Mouse (Mus musculus): ENCODE results near the gene Ppp2r5a. TPM values are rescaled to one million over a fixed set of nuclear protein-coding genes. Genes with fewer than 3 reads are reported as not detected.
A peak's percentile ranks its signal among the peaks of the same experiment; 100 is the strongest.

Ppp2r5a gene
- polyA plus RNA-seq, 1 experiment from 2014 or later: 24.8 TPM

DNA sequence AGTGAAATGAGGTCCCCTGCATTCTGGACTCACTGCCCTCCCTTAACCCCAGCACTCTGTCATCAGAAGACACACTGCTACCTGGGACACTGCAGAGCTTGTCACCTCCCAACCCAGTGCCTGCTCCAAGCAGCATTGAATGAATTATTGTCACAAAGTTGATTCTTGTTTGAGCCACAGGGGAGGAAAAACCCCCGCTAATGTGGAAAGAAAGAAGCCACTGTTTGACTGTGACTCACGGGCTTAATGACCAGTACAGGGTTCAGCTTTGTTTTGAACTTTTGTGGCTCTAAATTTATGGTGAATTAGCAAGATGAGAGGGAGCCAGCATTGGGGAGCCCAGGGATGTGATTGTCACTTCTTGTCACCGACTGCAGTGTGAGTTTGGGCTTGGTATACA, 13.5 kb upstream of the Ppp2r5a start:
- ATAC-seq (replicated peaks; ENCODE audit: insufficient number of reproducible peaks, low FRiP score, low TSS enrichment, low read depth) (no peak), DNase-seq (ENCODE audit: low spot score) (no peak)
- H3K36me3 ChIP-seq (replicated peaks; ENCODE audit: control insufficient read depth, insufficient read depth, low read depth, low read length): no peaks in the 10 kb centered on the region
- H3K9ac ChIP-seq (replicated peaks; ENCODE audit: low read length): no peak overlapping the region
- no peak overlapping the region for H3K4me2 ChIP-seq (ENCODE audit: low read depth, low read length)
- H3K27me3 ChIP-seq (ENCODE audit: control insufficient read depth, insufficient read depth, low read length): no peaks in the 10 kb centered on the region
- 18% methylated on average over 3 of the region's 3 CpGs for WGBS
- H3K4me1 ChIP-seq (ENCODE audit: control insufficient read depth, insufficient read depth, low read length): no peaks in the 10 kb centered on the region
- H3K9me3 ChIP-seq (replicated peaks; ENCODE audit: control insufficient read depth, low read length): no peaks in the 10 kb centered on the region
- H3K4me3 ChIP-seq (ENCODE audit: low read depth, low read length): no peak overlapping the region
- no peak overlapping the region for H3K27ac ChIP-seq (replicated peaks; ENCODE audit: low read depth, low read length)

DNA sequence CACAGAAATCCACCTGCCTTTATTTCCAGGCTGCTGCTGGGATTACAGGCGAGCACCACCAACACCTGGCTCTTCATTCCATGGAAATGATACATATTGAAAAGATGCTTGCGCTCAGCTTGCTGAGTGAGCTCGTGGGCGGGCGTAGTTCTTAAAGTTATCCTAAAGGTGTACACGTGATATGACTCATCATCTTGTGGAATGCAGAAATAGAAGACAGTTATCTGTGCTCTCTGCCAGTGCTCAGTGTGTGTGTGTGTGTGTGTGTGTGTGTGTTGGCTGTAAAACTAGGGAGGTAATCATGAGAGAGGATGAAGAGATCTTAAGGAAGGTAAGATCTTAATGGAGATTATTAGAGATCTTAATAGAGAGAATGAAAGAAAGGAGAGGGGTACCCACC, 11.4 kb upstream of the Ppp2r5a start:
- H3K9ac ChIP-seq (replicated peaks; ENCODE audit: low read length): no peak overlapping the region
- no peaks in the 10 kb centered on the region for H3K27me3 ChIP-seq (ENCODE audit: control insufficient read depth, insufficient read depth, low read length)
- no peaks in the 10 kb centered on the region for H3K4me1 ChIP-seq (ENCODE audit: control insufficient read depth, insufficient read depth, low read length)
- H3K36me3 ChIP-seq (replicated peaks; ENCODE audit: control insufficient read depth, insufficient read depth, low read depth, low read length): no peaks in the 10 kb centered on the region
- no peak overlapping the region for H3K4me2 ChIP-seq (ENCODE audit: low read depth, low read length)
- H3K9me3 ChIP-seq (replicated peaks; ENCODE audit: control insufficient read depth, low read length): no peaks in the 10 kb centered on the region
- 78% methylated on average over 6 of the region's 6 CpGs for WGBS
- no peak for DNase-seq (ENCODE audit: low spot score)
- H3K4me3 ChIP-seq (ENCODE audit: low read depth, low read length): no peak overlapping the region
- H3K27ac ChIP-seq (replicated peaks; ENCODE audit: low read depth, low read length): no peak overlapping the region
- no peak for ATAC-seq (replicated peaks; ENCODE audit: insufficient number of reproducible peaks, low FRiP score, low TSS enrichment, low read depth)

DNA sequence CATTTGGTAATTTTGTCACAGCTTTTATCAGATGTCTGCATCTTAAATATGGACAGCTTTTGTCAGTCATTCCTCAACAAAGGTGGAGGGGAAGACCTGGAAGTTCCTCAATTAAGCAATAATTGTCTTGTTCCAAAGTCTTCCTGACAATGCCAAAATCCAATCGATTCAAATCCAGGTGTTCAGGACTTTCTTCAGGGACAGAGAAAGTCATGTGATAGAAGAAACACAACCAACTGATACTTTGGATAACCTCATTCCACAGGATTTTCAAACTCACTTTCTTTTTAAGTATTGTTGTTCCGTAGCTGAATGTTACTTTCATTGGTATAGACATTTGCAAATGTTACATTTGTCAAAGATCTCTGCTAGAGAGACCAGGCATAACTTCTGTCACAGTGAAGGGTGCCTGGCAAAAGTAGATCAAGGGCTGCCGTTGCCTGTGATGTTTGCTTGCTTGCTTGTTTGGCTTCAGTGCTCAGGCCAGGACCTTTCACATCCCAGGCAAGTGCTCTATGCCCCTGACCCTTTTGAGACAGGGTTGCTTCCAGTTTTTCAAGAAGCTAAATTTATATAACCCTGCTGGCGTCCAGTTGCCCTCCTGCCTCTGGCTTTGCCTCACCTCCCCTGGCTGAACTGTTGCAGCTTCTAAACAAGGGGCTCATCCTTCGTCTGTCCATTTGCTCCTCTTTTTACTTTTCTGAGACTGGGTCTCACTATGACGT, 10.8 kb upstream of the Ppp2r5a start:
- no peak for DNase-seq (ENCODE audit: low spot score)

DNA sequence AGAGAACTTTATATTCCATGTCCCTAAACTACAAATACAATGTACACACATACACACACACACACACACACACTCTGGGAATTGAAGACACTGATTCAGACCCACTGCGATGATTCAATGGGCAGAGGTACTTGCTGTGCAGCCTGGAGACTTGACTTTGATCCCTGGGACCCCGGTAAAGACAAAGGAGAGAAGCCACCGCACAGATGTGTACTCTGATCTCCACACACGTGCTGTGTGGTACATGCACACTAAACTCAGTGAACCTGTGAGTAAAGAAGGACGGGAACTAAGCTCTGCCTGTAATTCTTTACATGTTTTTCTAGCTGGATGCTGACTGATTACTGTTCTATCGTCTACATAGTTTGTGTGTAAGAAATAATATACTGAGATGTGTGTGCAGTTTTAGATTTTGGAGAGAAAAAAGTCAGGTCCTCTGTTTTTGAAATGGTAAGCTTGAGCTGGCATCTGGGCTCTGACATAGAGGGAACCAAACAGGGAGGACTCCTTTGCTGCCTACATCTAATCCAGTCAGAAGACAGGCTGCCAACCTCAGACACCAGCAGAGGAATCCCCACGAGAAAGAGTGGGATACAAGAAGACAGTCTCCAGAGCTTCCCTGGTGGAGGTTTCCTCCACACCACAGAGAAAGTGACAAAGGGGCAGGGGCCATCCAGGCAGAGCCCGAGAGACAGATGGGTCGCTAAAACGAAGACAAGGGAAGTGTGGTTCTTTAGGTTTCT, 7.4 kb upstream of the Ppp2r5a start:
- H3K4me1 ChIP-seq (ENCODE audit: control insufficient read depth, insufficient read depth, low read length): no peaks in the 10 kb centered on the region
- no peak for DNase-seq (ENCODE audit: low spot score)
- ATAC-seq (replicated peaks; ENCODE audit: insufficient number of reproducible peaks, low FRiP score, low TSS enrichment, low read depth): no peak
- peak overlapping the region; percentile 32 for H3K9ac ChIP-seq (replicated peaks; ENCODE audit: low read length)
- H3K36me3 ChIP-seq (replicated peaks; ENCODE audit: control insufficient read depth, insufficient read depth, low read depth, low read length): no peaks in the 10 kb centered on the region
- H3K9me3 ChIP-seq (replicated peaks; ENCODE audit: control insufficient read depth, low read length): no peaks in the 10 kb centered on the region
- no peak overlapping the region for H3K27ac ChIP-seq (replicated peaks; ENCODE audit: low read depth, low read length)
- WGBS: 47% methylated on average over 10 of the region's 10 CpGs
- no peak overlapping the region for H3K4me3 ChIP-seq (ENCODE audit: low read depth, low read length)
- H3K4me2 ChIP-seq (ENCODE audit: low read depth, low read length): no peak overlapping the region; the same call in 1 of the 2 replicates
- H3K27me3 ChIP-seq (ENCODE audit: control insufficient read depth, insufficient read depth, low read length): no peaks in the 10 kb centered on the region

More for the DNA sequence above, 10.8 kb upstream of the Ppp2r5a start:
- H3K36me3 ChIP-seq (replicated peaks; ENCODE audit: control insufficient read depth, insufficient read depth, low read depth, low read length): no peaks in the 10 kb centered on the region
- no peaks in the 10 kb centered on the region for H3K9me3 ChIP-seq (replicated peaks; ENCODE audit: control insufficient read depth, low read length)
- no peak overlapping the region for H3K27ac ChIP-seq (replicated peaks; ENCODE audit: low read depth, low read length)
- 38% methylated on average over 6 of the region's 6 CpGs for WGBS
- no peak overlapping the region for H3K9ac ChIP-seq (replicated peaks; ENCODE audit: low read length)
- H3K4me1 ChIP-seq (ENCODE audit: control insufficient read depth, insufficient read depth, low read length): no peaks in the 10 kb centered on the region
- no peak overlapping the region for H3K4me3 ChIP-seq (ENCODE audit: low read depth, low read length)
- ATAC-seq (replicated peaks; ENCODE audit: insufficient number of reproducible peaks, low FRiP score, low TSS enrichment, low read depth): no peak
- H3K4me2 ChIP-seq (ENCODE audit: low read depth, low read length): no peak overlapping the region
- no peaks in the 10 kb centered on the region for H3K27me3 ChIP-seq (ENCODE audit: control insufficient read depth, insufficient read depth, low read length)

DNA sequence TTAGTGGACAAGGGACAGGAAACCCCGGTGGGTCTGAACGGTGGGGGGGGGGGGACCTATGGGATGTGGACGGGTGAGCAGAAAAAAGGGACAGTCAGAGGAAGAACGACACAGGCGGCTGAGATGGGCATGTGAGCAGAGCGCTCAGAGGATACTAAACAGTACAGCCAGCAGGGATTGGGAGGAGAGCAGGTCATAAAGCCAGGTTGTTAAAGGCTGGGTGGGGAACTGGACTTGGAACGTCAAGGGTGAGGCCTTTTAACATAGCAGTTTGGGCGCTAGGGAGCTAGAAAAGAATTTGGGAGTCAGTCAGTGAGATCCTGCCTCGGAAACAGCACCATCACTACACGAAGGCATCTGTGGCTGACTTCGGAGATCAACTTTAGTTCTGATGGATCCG, 4.2 kb upstream of the Ppp2r5a start:
- H3K4me3 ChIP-seq (ENCODE audit: low read depth, low read length): no peak overlapping the region
- H3K36me3 ChIP-seq (replicated peaks; ENCODE audit: control insufficient read depth, insufficient read depth, low read depth, low read length): no peaks in the 10 kb centered on the region; the same call in 1 of the 2 replicates
- no peaks in the 10 kb centered on the region for H3K4me1 ChIP-seq (ENCODE audit: control insufficient read depth, insufficient read depth, low read length)
- H3K27me3 ChIP-seq (ENCODE audit: control insufficient read depth, insufficient read depth, low read length): no peaks in the 10 kb centered on the region
- WGBS: 62% methylated on average over 11 of the region's 12 CpGs
- DNase-seq (ENCODE audit: low spot score): no peak
- ATAC-seq (replicated peaks; ENCODE audit: insufficient number of reproducible peaks, low FRiP score, low TSS enrichment, low read depth): no peak
- H3K4me2 ChIP-seq (ENCODE audit: low read depth, low read length): no peak overlapping the region
- no peaks in the 10 kb centered on the region for H3K9me3 ChIP-seq (replicated peaks; ENCODE audit: control insufficient read depth, low read length)
- H3K9ac ChIP-seq (replicated peaks; ENCODE audit: low read length): no peak overlapping the region
- H3K27ac ChIP-seq (replicated peaks; ENCODE audit: low read depth, low read length): no peak overlapping the region

DNA sequence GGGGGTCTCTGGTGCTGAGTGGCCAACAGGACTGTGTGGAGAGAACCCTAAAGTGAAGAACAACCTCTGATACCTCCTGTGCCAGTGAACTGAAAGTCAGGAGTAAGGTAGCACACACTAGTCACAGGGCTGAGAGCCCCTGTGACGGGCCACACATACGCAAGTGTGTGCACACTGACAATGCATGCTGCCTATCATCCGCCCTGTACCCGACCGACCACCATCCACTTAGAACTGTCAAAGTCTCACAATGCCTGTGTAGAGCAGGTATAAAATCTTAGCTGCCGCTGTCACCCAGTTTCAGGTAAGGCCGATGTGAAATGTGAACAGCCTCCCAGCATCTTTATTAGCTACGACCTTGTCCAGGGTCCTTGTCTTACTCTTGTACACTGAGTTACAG, 3.4 kb upstream of the Ppp2r5a start:
- ATAC-seq (replicated peaks; ENCODE audit: insufficient number of reproducible peaks, low FRiP score, low TSS enrichment, low read depth): no peak

GRCm38 (mm10) chr1:191404721-191405329, 1.8 kb upstream of the Ppp2r5a start:
- no peaks in the 10 kb centered on the region for H3K4me1 ChIP-seq (ENCODE audit: control insufficient read depth, insufficient read depth, low read length)
- H3K27ac ChIP-seq (replicated peaks; ENCODE audit: low read depth, low read length): no peak overlapping the region
- ATAC-seq (replicated peaks; ENCODE audit: insufficient number of reproducible peaks, low FRiP score, low TSS enrichment, low read depth) (no peak), DNase-seq (ENCODE audit: low spot score) (no peak)
- WGBS: 82% methylated on average over 10 of the region's 10 CpGs
- no peak overlapping the region for H3K4me2 ChIP-seq (ENCODE audit: low read depth, low read length)
- H3K4me3 ChIP-seq (ENCODE audit: low read depth, low read length): no peak overlapping the region
- no peaks in the 10 kb centered on the region for H3K27me3 ChIP-seq (ENCODE audit: control insufficient read depth, insufficient read depth, low read length)
- H3K9me3 ChIP-seq (replicated peaks; ENCODE audit: control insufficient read depth, low read length): no peaks in the 10 kb centered on the region
- H3K36me3 ChIP-seq (replicated peaks; ENCODE audit: control insufficient read depth, insufficient read depth, low read depth, low read length): no peaks in the 10 kb centered on the region; the same call in 1 of the 2 replicates
- H3K9ac ChIP-seq (replicated peaks; ENCODE audit: low read length): no peak overlapping the region

More for the DNA sequence above, 3.4 kb upstream of the Ppp2r5a start:
- H3K9ac ChIP-seq (replicated peaks; ENCODE audit: low read length): no peak overlapping the region
- WGBS: 87% methylated on average over 8 of the region's 8 CpGs
- H3K4me1 ChIP-seq (ENCODE audit: control insufficient read depth, insufficient read depth, low read length): no peaks in the 10 kb centered on the region
- H3K27ac ChIP-seq (replicated peaks; ENCODE audit: low read depth, low read length): no peak overlapping the region
- H3K27me3 ChIP-seq (ENCODE audit: control insufficient read depth, insufficient read depth, low read length): no peaks in the 10 kb centered on the region
- H3K4me2 ChIP-seq (ENCODE audit: low read depth, low read length): no peak overlapping the region
- no peak overlapping the region for H3K4me3 ChIP-seq (ENCODE audit: low read depth, low read length)
- DNase-seq (ENCODE audit: low spot score): no peak
- no peaks in the 10 kb centered on the region for H3K9me3 ChIP-seq (replicated peaks; ENCODE audit: control insufficient read depth, low read length)
- no peaks in the 10 kb centered on the region; the same call in 1 of the 2 replicates for H3K36me3 ChIP-seq (replicated peaks; ENCODE audit: control insufficient read depth, insufficient read depth, low read depth, low read length)

GRCm38 (mm10) chr1:191404301-191404700, 1.2 kb upstream of the Ppp2r5a start:
- Histone ChIP-seq H3K9ac (replicated peaks; ENCODE audit: low read length) (no peak overlapping the region), H3K27me3 (ENCODE audit: control insufficient read depth, insufficient read depth, low read length) (no peaks in the 10 kb centered on the region), H3K4me1 (ENCODE audit: control insufficient read depth, insufficient read depth, low read length) (no peaks in the 10 kb centered on the region), H3K4me2 (ENCODE audit: low read depth, low read length) (no peak overlapping the region), H3K27ac (replicated peaks; ENCODE audit: low read depth, low read length) (no peak overlapping the region), H3K4me3 (ENCODE audit: low read depth, low read length) (no peak overlapping the region), H3K36me3 (replicated peaks; ENCODE audit: control insufficient read depth, insufficient read depth, low read depth, low read length) (no peaks in the 10 kb centered on the region; the same call in 1 of the 2 replicates), H3K9me3 (replicated peaks; ENCODE audit: control insufficient read depth, low read length) (no peaks in the 10 kb centered on the region)
- 33% methylated on average over 1 of the region's 1 CpGs for WGBS
- ATAC-seq (replicated peaks; ENCODE audit: insufficient number of reproducible peaks, low FRiP score, low TSS enrichment, low read depth) (no peak), DNase-seq (ENCODE audit: low spot score) (no peak)

Data from embryonic facial prominence, embryonic 11.5 days (tissue).